Mouse (Mus musculus): ENCODE data around the gene Kmt5b. TPM values are rescaled to one million over a fixed set of nuclear protein-coding genes. Genes with fewer than 3 reads are reported as not detected.
A peak's percentile ranks its signal among the peaks of the same experiment; 100 is the strongest.

The Kmt5b gene
- polyA plus RNA-seq, 1 experiment from 2014 or later: 17.9 TPM

GRCm38 (mm10) chr19:3832851-3833353 is 65.7 kb downstream of the Kmt5b start:
- DNase-seq (ENCODE audit: low spot score): peak; percentile 62
- Histone ChIP-seq H3K36me3 (ENCODE audit: control insufficient read depth, insufficient read depth, low read length) (no peaks in the 10 kb centered on the region), H3K27me3 (replicated peaks; ENCODE audit: control insufficient read depth, insufficient read depth, low read length) (no peaks in the 10 kb centered on the region), H3K27ac (ENCODE audit: low read depth, low read length) (peak overlapping the region; percentile 75), H3K9ac (ENCODE audit: low read depth, low read length) (peak overlapping the region; percentile 39; the same call in 1 of the 2 replicates), H3K9me3 (ENCODE audit: control insufficient read depth, low read length) (no peaks in the 10 kb centered on the region), H3K4me2 (0 out of 2 replicates have a peak overlapping the region, but pooled peaks have one; percentile 4), H3K4me3 (ENCODE audit: low read depth, low read length) (no peak overlapping the region), H3K4me1 (replicated peaks; ENCODE audit: control insufficient read depth, insufficient read depth, low read length) (peaks cover 11% of the 10 kb centered on the region)
- ATAC-seq (replicated peaks; ENCODE audit: low FRiP score): peak; percentile 53
- 41% methylated on average over 4 of the region's 4 CpGs for WGBS

GRCm38 (mm10) chr19:3834301-3834700 is 67.1 kb downstream of the Kmt5b start:
- DNase-seq (ENCODE audit: low spot score) (no peak), ATAC-seq (replicated peaks; ENCODE audit: low FRiP score) (no peak)
- peaks cover 11% of the 10 kb centered on the region for H3K4me1 ChIP-seq (replicated peaks; ENCODE audit: control insufficient read depth, insufficient read depth, low read length)
- H3K4me2 ChIP-seq: no peak overlapping the region
- H3K36me3 ChIP-seq (ENCODE audit: control insufficient read depth, insufficient read depth, low read length): no peaks in the 10 kb centered on the region
- no peaks in the 10 kb centered on the region for H3K27me3 ChIP-seq (replicated peaks; ENCODE audit: control insufficient read depth, insufficient read depth, low read length)
- no peak overlapping the region for H3K4me3 ChIP-seq (ENCODE audit: low read depth, low read length)
- no peaks in the 10 kb centered on the region for H3K9me3 ChIP-seq (ENCODE audit: control insufficient read depth, low read length)
- no peak overlapping the region for H3K27ac ChIP-seq (ENCODE audit: low read depth, low read length)
- WGBS: 87% methylated on average over 7 of the region's 7 CpGs
- H3K9ac ChIP-seq (ENCODE audit: low read depth, low read length): no peak overlapping the region

- H3K4me2 ChIP-seq: no peak overlapping the region
- no peak overlapping the region for H3K4me3 ChIP-seq (ENCODE audit: low read depth, low read length)
- H3K4me1 ChIP-seq (replicated peaks; ENCODE audit: control insufficient read depth, insufficient read depth, low read length): peaks cover 9% of the 10 kb centered on the region
- H3K27me3 ChIP-seq (replicated peaks; ENCODE audit: control insufficient read depth, insufficient read depth, low read length): no peaks in the 10 kb centered on the region
- H3K9me3 ChIP-seq (ENCODE audit: control insufficient read depth, low read length): no peaks in the 10 kb centered on the region
- ATAC-seq (replicated peaks; ENCODE audit: low FRiP score): no peak
- no peak overlapping the region for H3K27ac ChIP-seq (ENCODE audit: low read depth, low read length)
- H3K36me3 ChIP-seq (ENCODE audit: control insufficient read depth, insufficient read depth, low read length): no peaks in the 10 kb centered on the region
- 74% methylated on average over 9 of the region's 9 CpGs for WGBS
- H3K9ac ChIP-seq (ENCODE audit: low read depth, low read length): no peak overlapping the region
- DNase-seq (ENCODE audit: low spot score): no peak
Observed at GRCm38 (mm10) chr19:3836791-3837190, 69.6 kb downstream of the Kmt5b start.

GRCm38 (mm10) chr19:3838931-3839330 is 71.7 kb downstream of the Kmt5b start:
- DNase-seq (ENCODE audit: low spot score): no peak
- H3K27ac ChIP-seq (ENCODE audit: low read depth, low read length): no peak overlapping the region
- no peaks in the 10 kb centered on the region for H3K9me3 ChIP-seq (ENCODE audit: control insufficient read depth, low read length)
- 81% methylated on average over 3 of the region's 3 CpGs for WGBS
- no peaks in the 10 kb centered on the region; the same call in 1 of the 2 replicates for H3K4me1 ChIP-seq (replicated peaks; ENCODE audit: control insufficient read depth, insufficient read depth, low read length)
- no peak for ATAC-seq (replicated peaks; ENCODE audit: low FRiP score)
- no peaks in the 10 kb centered on the region for H3K27me3 ChIP-seq (replicated peaks; ENCODE audit: control insufficient read depth, insufficient read depth, low read length)
- H3K4me2 ChIP-seq: no peak overlapping the region
- H3K4me3 ChIP-seq (ENCODE audit: low read depth, low read length): no peak overlapping the region
- H3K9ac ChIP-seq (ENCODE audit: low read depth, low read length): no peak overlapping the region
- no peaks in the 10 kb centered on the region for H3K36me3 ChIP-seq (ENCODE audit: control insufficient read depth, insufficient read depth, low read length)

GRCm38 (mm10) chr19:3839686-3840085 is 72.5 kb downstream of the Kmt5b start:
- H3K9me3 ChIP-seq (ENCODE audit: control insufficient read depth, low read length): no peaks in the 10 kb centered on the region
- H3K36me3 ChIP-seq (ENCODE audit: control insufficient read depth, insufficient read depth, low read length): no peaks in the 10 kb centered on the region
- no peak overlapping the region for H3K4me2 ChIP-seq
- no peaks in the 10 kb centered on the region for H3K27me3 ChIP-seq (replicated peaks; ENCODE audit: control insufficient read depth, insufficient read depth, low read length)
- ATAC-seq (replicated peaks; ENCODE audit: low FRiP score): no peak
- H3K4me1 ChIP-seq (replicated peaks; ENCODE audit: control insufficient read depth, insufficient read depth, low read length): no peaks in the 10 kb centered on the region; the same call in 1 of the 2 replicates
- DNase-seq (ENCODE audit: low spot score): no peak
- WGBS: 64% methylated on average over 2 of the region's 2 CpGs
- no peak overlapping the region for H3K27ac ChIP-seq (ENCODE audit: low read depth, low read length)
- H3K9ac ChIP-seq (ENCODE audit: low read depth, low read length): no peak overlapping the region
- no peak overlapping the region for H3K4me3 ChIP-seq (ENCODE audit: low read depth, low read length)

GRCm38 (mm10) chr19:3840214-3840651 is 73.0 kb downstream of the Kmt5b start:
- no peaks in the 10 kb centered on the region for H3K9me3 ChIP-seq (ENCODE audit: control insufficient read depth, low read length)
- H3K27me3 ChIP-seq (replicated peaks; ENCODE audit: control insufficient read depth, insufficient read depth, low read length): no peaks in the 10 kb centered on the region
- H3K36me3 ChIP-seq (ENCODE audit: control insufficient read depth, insufficient read depth, low read length): no peaks in the 10 kb centered on the region
- no peak overlapping the region for H3K4me2 ChIP-seq
- no peak for DNase-seq (ENCODE audit: low spot score)
- H3K9ac ChIP-seq (ENCODE audit: low read depth, low read length): no peak overlapping the region
- H3K4me1 ChIP-seq (replicated peaks; ENCODE audit: control insufficient read depth, insufficient read depth, low read length): no peaks in the 10 kb centered on the region; the same call in 1 of the 2 replicates
- 51% methylated on average over 5 of the region's 5 CpGs for WGBS
- H3K27ac ChIP-seq (ENCODE audit: low read depth, low read length): no peak overlapping the region
- ATAC-seq (replicated peaks; ENCODE audit: low FRiP score): no peak
- H3K4me3 ChIP-seq (ENCODE audit: low read depth, low read length): no peak overlapping the region

- 68% methylated on average over 5 of the region's 5 CpGs for WGBS
- DNase-seq (ENCODE audit: low spot score) (no peak), ATAC-seq (replicated peaks; ENCODE audit: low FRiP score) (no peak)
- H3K36me3 ChIP-seq (ENCODE audit: control insufficient read depth, insufficient read depth, low read length): no peaks in the 10 kb centered on the region
- H3K4me3 ChIP-seq (ENCODE audit: low read depth, low read length): no peak overlapping the region
- H3K4me1 ChIP-seq (replicated peaks; ENCODE audit: control insufficient read depth, insufficient read depth, low read length): no peaks in the 10 kb centered on the region
- no peak overlapping the region for H3K4me2 ChIP-seq
- H3K27ac ChIP-seq (ENCODE audit: low read depth, low read length): no peak overlapping the region
- no peaks in the 10 kb centered on the region for H3K9me3 ChIP-seq (ENCODE audit: control insufficient read depth, low read length)
- H3K27me3 ChIP-seq (replicated peaks; ENCODE audit: control insufficient read depth, insufficient read depth, low read length): no peaks in the 10 kb centered on the region
- no peak overlapping the region for H3K9ac ChIP-seq (ENCODE audit: low read depth, low read length)
Observed at GRCm38 (mm10) chr19:3840685-3841084, 73.5 kb downstream of the Kmt5b start.

- H3K27me3 ChIP-seq (replicated peaks; ENCODE audit: control insufficient read depth, insufficient read depth, low read length): no peaks in the 10 kb centered on the region
- H3K4me3 ChIP-seq (ENCODE audit: low read depth, low read length): no peak overlapping the region
- no peaks in the 10 kb centered on the region for H3K36me3 ChIP-seq (ENCODE audit: control insufficient read depth, insufficient read depth, low read length)
- H3K9me3 ChIP-seq (ENCODE audit: control insufficient read depth, low read length): no peaks in the 10 kb centered on the region
- no peak overlapping the region for H3K4me2 ChIP-seq
- no peak overlapping the region for H3K27ac ChIP-seq (ENCODE audit: low read depth, low read length)
- no peaks in the 10 kb centered on the region for H3K4me1 ChIP-seq (replicated peaks; ENCODE audit: control insufficient read depth, insufficient read depth, low read length)
- H3K9ac ChIP-seq (ENCODE audit: low read depth, low read length): no peak overlapping the region
- ATAC-seq (replicated peaks; ENCODE audit: low FRiP score): no peak
- DNase-seq (ENCODE audit: low spot score): no peak
- WGBS: 45% methylated on average over 12 of the region's 12 CpGs
Observed at GRCm38 (mm10) chr19:3842359-3843148, 75.3 kb downstream of the Kmt5b start.

GRCm38 (mm10) chr19:3843629-3844028 is 76.4 kb downstream of the Kmt5b start:
- no peak overlapping the region for H3K9ac ChIP-seq (ENCODE audit: low read depth, low read length)
- no peaks in the 10 kb centered on the region for H3K36me3 ChIP-seq (ENCODE audit: control insufficient read depth, insufficient read depth, low read length)
- no peaks in the 10 kb centered on the region for H3K4me1 ChIP-seq (replicated peaks; ENCODE audit: control insufficient read depth, insufficient read depth, low read length)
- DNase-seq (ENCODE audit: low spot score) (no peak), ATAC-seq (replicated peaks; ENCODE audit: low FRiP score) (no peak)
- no peaks in the 10 kb centered on the region for H3K27me3 ChIP-seq (replicated peaks; ENCODE audit: control insufficient read depth, insufficient read depth, low read length)
- no peak overlapping the region for H3K4me2 ChIP-seq
- no peak overlapping the region for H3K27ac ChIP-seq (ENCODE audit: low read depth, low read length)
- 67% methylated on average over 2 of the region's 2 CpGs for WGBS
- H3K9me3 ChIP-seq (ENCODE audit: control insufficient read depth, low read length): no peaks in the 10 kb centered on the region
- no peak overlapping the region for H3K4me3 ChIP-seq (ENCODE audit: low read depth, low read length)

Measured in liver, embryonic 11.5 days (tissue).